Mouse (Mus musculus): ENCODE data around the gene Kcna2.

The Kcna2 gene

GRCm38 (mm10) chr3:107100811-107101455 is at the start of gene Kcna2:
Kcna2 (plus strand) TSS chr3:107101146.
- peak; percentile 61 for DNase-seq (ENCODE audit: low read depth, low spot score)

GRCm38 (mm10) chr3:107061468-107061867 is 39.5 kb upstream of the Kcna2 start:
- no peak for DNase-seq (ENCODE audit: low read depth, low spot score)

- DNase-seq (ENCODE audit: low read depth, low spot score) = peak; percentile 90
These were observed 38.2 kb upstream of the Kcna2 start for GRCm38 (mm10) chr3:107062771-107063170.

GRCm38 (mm10) chr3:107065510-107066095 is 35.3 kb upstream of the Kcna2 start:
- peak; percentile 21 for DNase-seq (ENCODE audit: low read depth, low spot score)

- DNase-seq (ENCODE audit: low read depth, low spot score) = peak; percentile 45
These were observed 34.6 kb upstream of the Kcna2 start for GRCm38 (mm10) chr3:107066165-107066850.

- peak; percentile 7 for DNase-seq (ENCODE audit: low read depth, low spot score)
These were observed 33.7 kb upstream of the Kcna2 start for GRCm38 (mm10) chr3:107067245-107067644.

- DNase-seq (ENCODE audit: low read depth, low spot score) = no peak
These were observed 27.1 kb upstream of the Kcna2 start for GRCm38 (mm10) chr3:107073863-107074262.

- no peak for DNase-seq (ENCODE audit: low read depth, low spot score)
These were observed 25.2 kb upstream of the Kcna2 start for GRCm38 (mm10) chr3:107075705-107076104.

GRCm38 (mm10) chr3:107076658-107077057 is 24.3 kb upstream of the Kcna2 start:
- DNase-seq (ENCODE audit: low read depth, low spot score) = no peak

- DNase-seq (ENCODE audit: low read depth, low spot score) = no peak
These were observed 23.8 kb upstream of the Kcna2 start for GRCm38 (mm10) chr3:107077101-107077500.

GRCm38 (mm10) chr3:107080803-107081202 is 20.1 kb upstream of the Kcna2 start:
- DNase-seq (ENCODE audit: low read depth, low spot score) = no peak

- DNase-seq (ENCODE audit: low read depth, low spot score) = peak; percentile 64
These were observed 19.7 kb upstream of the Kcna2 start for GRCm38 (mm10) chr3:107081227-107081626.

- no peak for DNase-seq (ENCODE audit: low read depth, low spot score)
These were observed 16.4 kb upstream of the Kcna2 start for GRCm38 (mm10) chr3:107084586-107084985.

GRCm38 (mm10) chr3:107087410-107087809 is 13.5 kb upstream of the Kcna2 start:
- DNase-seq (ENCODE audit: low read depth, low spot score) = no peak

- DNase-seq (ENCODE audit: low read depth, low spot score) = peak; percentile 72
These were observed 12.1 kb upstream of the Kcna2 start for GRCm38 (mm10) chr3:107088820-107089219.

- no peak for DNase-seq (ENCODE audit: low read depth, low spot score)
These were observed 11.5 kb upstream of the Kcna2 start for GRCm38 (mm10) chr3:107089475-107089874.

GRCm38 (mm10) chr3:107090001-107090400 is 10.9 kb upstream of the Kcna2 start:
- DNase-seq (ENCODE audit: low read depth, low spot score) = peak; percentile 59

- peak; percentile 92 for DNase-seq (ENCODE audit: low read depth, low spot score)
These were observed 10.4 kb upstream of the Kcna2 start for GRCm38 (mm10) chr3:107090403-107091150.

GRCm38 (mm10) chr3:107094028-107094427 is 6.9 kb upstream of the Kcna2 start:
- peak; percentile 83 for DNase-seq (ENCODE audit: low read depth, low spot score)

GRCm38 (mm10) chr3:107096269-107096731 is 4.6 kb upstream of the Kcna2 start:
- DNase-seq (ENCODE audit: low read depth, low spot score) = peak; percentile 69

GRCm38 (mm10) chr3:107099866-107100265 is 1.1 kb upstream of the Kcna2 start:
- no peak for DNase-seq (ENCODE audit: low read depth, low spot score)

GRCm38 (mm10) chr3:107101456-107101786 is 475 bp downstream of the Kcna2 start:
- peak; percentile 77 for DNase-seq (ENCODE audit: low read depth, low spot score)
